Mouse (Mus musculus) forebrain, embryonic 12.5 days (tissue): ENCODE results near the gene Rpl18. TPM values are rescaled to one million over a fixed set of nuclear protein-coding genes. Genes with fewer than 3 reads are reported as not detected.

ENCODE experiments used
- ATAC-seq: fragments of 200-750 bp; cut with Nextera tagmentation; 2 replicates; pipeline ENCODE4 v1.8.0; 2017; ENCODE audit warnings: moderate TSS enrichment; ENCODE audit not compliant: low FRiP score
- H3K27ac ChIP-seq: fragments of 300-500 bp; sonication (generic); 2 replicates; pipeline ENCODE4 v1.5.1; 2016; ENCODE audit warnings: mild to moderate bottlenecking
- H3K27me3 ChIP-seq: fragments of 300-500 bp; sonication (generic); 2 replicates; pipeline ENCODE4 v1.6.1; 2016; ENCODE audit warnings: mild to moderate bottlenecking
- H3K36me3 ChIP-seq: fragments of 300-500 bp; sonication (generic); replicated peaks from 2 replicates; pipeline ENCODE4 v1.6.1; 2016; ENCODE audit warnings: mild to moderate bottlenecking
- H3K4me1 ChIP-seq: fragments of 300-500 bp; sonication (generic); 2 replicates; pipeline ENCODE4 v1.6.1; 2016
- H3K4me2 ChIP-seq: fragments of 300-500 bp; sonication (generic); 2 replicates; pipeline ENCODE4 v1.6.1; 2016; ENCODE audit warnings: mild to moderate bottlenecking, moderate library complexity
- H3K4me3 ChIP-seq: fragments of 300-500 bp; sonication (generic); replicated peaks from 2 replicates; pipeline ENCODE4 v1.5.1; 2016; ENCODE audit warnings: mild to moderate bottlenecking
- H3K9ac ChIP-seq: fragments of 300-500 bp; sonication (generic); 2 replicates; pipeline ENCODE4 v1.6.1; 2016; ENCODE audit warnings: mild to moderate bottlenecking
- H3K9me3 ChIP-seq: fragments of 300-500 bp; sonication (generic); 2 replicates; pipeline ENCODE4 v1.6.1; 2016
- WGBS: fragments of 180-500 bp; shearing (Covaris S2); methylation state at CpG from one replicate; pipeline ENCODE4 v1.1.7; 2016; 5-methylcytosine and 5-hydroxymethylcytosine counted together
- polyA plus RNA-seq: library from polyadenylated mRNA; unstranded; fragments of >200 nt; fragmentation: Nextera tagmentation; extraction: Ambion mirVana; gene quantifications from 2 replicates; pipeline ENCODE4 v1.2.1, GENCODE M21; 2016

Rpl18 gene
- polyA plus RNA-seq, 1 experiment from 2014 or later, result 745 TPM

DNA sequence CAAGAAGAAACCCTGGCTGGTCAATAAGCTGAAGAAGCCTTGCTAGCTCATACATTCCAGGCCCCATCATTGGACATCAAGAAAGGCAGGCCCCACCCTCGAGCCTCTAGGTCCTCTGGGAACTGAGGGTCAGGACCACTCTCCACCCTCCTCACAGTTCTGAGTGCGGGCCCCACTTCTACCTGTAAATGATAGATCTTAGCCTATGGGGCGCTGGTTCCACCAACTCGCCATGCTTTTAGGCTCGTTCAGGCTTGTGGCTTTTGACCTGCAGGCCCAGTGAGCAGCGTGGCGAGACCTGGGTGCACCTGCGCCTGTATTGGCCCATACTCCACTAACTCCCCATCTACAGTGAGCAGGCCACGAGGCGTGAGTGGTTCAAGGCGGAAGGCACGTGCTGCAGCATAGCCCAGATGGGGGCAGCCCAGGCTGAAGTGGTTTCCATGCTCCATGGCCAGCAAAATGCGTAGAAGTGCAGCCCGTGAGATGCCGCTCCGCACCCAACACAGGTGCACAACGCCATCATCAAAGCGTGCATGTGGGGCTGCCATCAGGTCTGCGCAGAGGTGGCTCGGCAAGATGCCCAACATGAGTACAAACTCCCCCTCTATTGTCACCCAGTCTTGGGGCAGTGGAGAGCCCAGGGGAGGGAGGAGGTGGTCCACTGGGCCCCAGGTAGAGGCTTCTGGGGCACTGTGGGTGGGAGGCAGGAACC lies 4.6 kb upstream of the Rpl18 start:
- 94% methylated on average over 20 of the region's 20 CpGs for WGBS
- Histone ChIP-seq H3K27me3 (no peaks in the 10 kb centered on the region), H3K4me3 (no peak overlapping the region), H3K27ac (peak overlapping the region; percentile 70; the same call in 1 of the 2 replicates), H3K9ac (no peak overlapping the region), H3K4me2 (no peak overlapping the region), H3K4me1 (peaks cover 57% of the 10 kb centered on the region), H3K9me3 (no peaks in the 10 kb centered on the region), H3K36me3 (peaks cover 42% of the 10 kb centered on the region)
- no peak for ATAC-seq

DNA sequence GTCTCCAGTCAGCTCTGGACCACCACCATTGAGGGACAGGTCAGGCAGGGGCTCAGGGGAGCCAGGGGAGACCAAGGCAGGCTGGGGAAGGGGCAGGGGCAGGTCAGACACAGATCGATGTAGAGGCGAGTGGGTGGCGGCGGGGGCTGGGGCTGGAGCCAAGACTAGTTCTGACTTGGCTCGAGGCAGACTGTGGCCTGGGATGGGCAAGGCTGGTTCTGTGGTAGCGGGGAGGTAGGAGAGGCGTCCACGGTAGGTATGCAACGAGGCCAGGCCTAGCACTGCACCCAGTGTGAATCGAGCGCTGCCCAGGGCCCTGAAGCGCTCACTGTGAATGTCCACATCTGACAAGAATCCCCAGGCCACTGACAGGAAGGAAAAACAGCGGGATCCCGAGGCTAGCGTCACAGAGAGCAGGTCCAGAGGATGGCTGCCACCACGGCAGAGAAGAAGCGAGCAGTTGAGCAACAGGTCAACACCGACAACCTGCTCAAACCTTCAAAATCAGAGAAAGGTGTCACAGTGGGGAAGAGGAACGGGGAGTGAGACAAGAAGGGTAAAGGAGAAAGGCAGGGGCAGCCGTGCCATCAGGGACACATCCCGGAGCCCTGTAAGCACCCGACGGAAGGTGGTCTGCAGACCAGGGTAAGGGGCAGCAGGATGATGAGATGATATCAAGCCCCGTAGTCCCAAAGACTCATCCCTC lies 3.8 kb upstream of the Rpl18 start:
- H3K9ac ChIP-seq, result no peak overlapping the region
- no peak overlapping the region for H3K4me3 ChIP-seq
- H3K36me3 ChIP-seq, result peaks cover 42% of the 10 kb centered on the region
- 90% methylated on average over 24 of the region's 24 CpGs for WGBS
- no peaks in the 10 kb centered on the region for H3K9me3 ChIP-seq
- H3K27me3 ChIP-seq, result no peaks in the 10 kb centered on the region
- no peak for ATAC-seq
- no peak overlapping the region for H3K4me2 ChIP-seq
- H3K27ac ChIP-seq, result no peak overlapping the region
- peaks cover 57% of the 10 kb centered on the region for H3K4me1 ChIP-seq

DNA sequence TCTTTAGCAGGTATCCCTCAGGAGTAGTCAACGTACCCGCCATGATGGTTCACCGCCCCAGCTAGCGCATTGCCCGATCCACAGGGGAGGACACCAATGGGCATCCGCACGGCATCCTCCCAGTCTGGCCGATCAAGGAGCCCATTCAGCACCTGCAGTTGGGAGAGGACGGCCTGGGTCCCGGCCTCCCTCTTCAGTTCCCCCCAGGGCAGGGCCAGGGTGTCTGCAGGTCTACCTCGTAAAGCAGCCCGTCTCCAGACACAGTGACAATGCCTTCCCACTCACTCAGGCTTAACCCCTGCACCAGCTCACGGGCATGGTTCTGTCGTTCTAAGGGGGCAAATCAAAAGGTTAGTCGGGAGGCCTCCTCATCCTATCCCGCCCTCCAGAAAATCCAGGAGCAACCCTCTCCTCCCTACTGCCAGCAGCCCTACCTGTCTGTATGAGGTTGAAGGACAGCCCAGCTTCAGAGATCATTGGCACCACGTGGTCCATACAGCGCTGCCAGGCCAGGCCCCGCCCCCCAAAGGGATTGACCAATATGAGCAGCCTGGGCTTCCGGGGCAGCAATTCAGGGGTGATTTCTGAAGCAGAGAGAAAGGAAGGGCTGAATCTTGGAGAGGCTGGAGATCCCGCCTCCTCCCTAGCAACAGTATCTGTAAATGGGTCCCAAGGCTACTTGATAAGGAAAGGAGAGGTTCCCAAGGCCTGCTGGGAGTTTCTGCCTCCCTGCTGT lies 3.1 kb upstream of the Rpl18 start:
- H3K27ac ChIP-seq, result no peak overlapping the region
- no peaks in the 10 kb centered on the region for H3K27me3 ChIP-seq
- WGBS, result 88% methylated on average over 21 of the region's 21 CpGs
- ATAC-seq, result no peak
- no peak overlapping the region for H3K4me2 ChIP-seq
- H3K36me3 ChIP-seq, result peaks cover 42% of the 10 kb centered on the region
- no peaks in the 10 kb centered on the region for H3K9me3 ChIP-seq
- peaks cover 57% of the 10 kb centered on the region for H3K4me1 ChIP-seq
- no peak overlapping the region for H3K4me3 ChIP-seq
- no peak overlapping the region for H3K9ac ChIP-seq

DNA sequence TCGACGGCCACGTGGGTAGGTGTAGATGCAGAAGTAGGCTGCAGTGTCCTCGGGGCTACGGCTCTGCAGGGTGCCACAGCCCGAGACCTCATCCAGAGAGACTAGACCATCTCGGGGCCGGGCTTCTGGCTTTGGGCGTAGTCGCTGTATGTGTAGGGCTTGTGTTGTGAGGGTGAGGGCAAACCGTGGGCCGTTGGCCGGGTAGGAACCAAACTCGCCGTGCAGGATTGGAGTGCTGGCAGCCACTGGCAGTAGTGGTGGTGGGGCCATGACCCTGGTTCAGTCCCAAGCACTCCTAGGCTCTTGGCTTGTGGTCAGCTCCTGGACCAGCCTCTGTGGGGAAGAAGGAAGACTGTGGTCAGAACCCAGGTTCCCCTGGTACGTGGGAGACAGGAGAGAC lies 1.9 kb upstream of the Rpl18 start:
- ATAC-seq, result no peak
- Histone ChIP-seq H3K4me3 (no peak overlapping the region), H3K9me3 (no peaks in the 10 kb centered on the region), H3K4me2 (no peak overlapping the region), H3K27ac (no peak overlapping the region), H3K9ac (no peak overlapping the region), H3K27me3 (no peaks in the 10 kb centered on the region), H3K4me1 (peaks cover 47% of the 10 kb centered on the region), H3K36me3 (peaks cover 42% of the 10 kb centered on the region)
- WGBS, result 94% methylated on average over 16 of the region's 16 CpGs

DNA sequence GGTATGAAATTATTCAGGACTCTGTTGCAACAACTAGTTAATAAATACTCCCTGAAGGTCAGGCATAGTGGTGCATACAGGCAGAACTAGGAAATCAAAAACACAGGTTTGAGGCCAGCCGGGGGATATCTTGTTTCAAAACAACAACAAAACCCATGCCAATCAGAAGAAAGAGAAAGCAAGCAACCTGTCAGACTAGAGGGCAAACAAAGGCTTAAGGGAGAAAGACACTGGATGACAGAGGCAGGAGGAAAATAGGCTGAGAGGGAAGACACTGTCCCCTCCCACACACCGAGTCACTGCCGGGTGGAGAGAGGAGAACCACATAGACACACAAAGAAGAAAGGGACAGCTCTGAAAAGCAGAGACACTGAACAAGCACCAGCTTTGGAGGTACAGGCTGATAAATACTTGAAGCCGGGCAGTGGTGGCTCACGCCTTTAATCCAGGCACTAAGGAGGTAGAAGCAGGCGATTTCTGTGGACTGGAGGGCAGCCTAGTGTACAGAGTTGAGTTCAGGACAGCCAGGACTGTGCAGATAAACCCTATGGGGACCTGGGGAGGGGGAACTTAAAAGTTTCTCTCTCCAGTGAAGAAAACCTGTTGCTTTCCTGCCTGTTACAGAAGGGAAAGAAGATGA lies 1.3 kb upstream of the Rpl18 start:
- Histone ChIP-seq H3K9me3 (no peaks in the 10 kb centered on the region), H3K27me3 (no peaks in the 10 kb centered on the region), H3K4me2 (peak overlapping the region; percentile 93), H3K4me1 (peaks cover 45% of the 10 kb centered on the region), H3K9ac (peak overlapping the region; percentile 76), H3K27ac (no peak overlapping the region), H3K36me3 (peaks cover 42% of the 10 kb centered on the region), H3K4me3 (peak overlapping the region; percentile 66)
- ATAC-seq, result no peak
- 84% methylated on average over 6 of the region's 6 CpGs for WGBS

DNA sequence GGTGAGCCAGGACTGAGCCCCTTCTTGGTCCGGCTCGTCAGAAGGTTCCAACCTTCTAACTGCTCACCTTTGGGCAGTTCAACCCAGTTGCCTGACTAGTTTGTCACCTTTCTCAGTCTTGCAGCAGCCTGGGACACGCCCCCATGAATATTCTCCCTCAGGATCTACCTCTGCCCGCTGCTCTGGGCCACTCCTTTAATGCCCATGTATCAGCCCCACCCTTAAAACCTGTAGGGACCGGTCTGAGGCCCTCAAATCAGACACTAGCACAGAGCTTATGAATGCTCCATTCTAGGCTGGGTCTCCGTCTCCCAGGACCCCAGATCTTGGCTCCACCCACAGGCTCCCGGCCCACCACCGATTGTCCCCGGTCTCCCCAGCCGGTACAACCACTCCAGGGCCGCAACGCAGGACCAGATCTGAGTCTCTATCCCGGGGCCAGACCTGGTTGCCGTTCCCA lies 597 bp upstream of the Rpl18 start:
- no peaks in the 10 kb centered on the region for H3K27me3 ChIP-seq
- peaks cover 46% of the 10 kb centered on the region for H3K36me3 ChIP-seq
- peak overlapping the region; percentile 76 for H3K9ac ChIP-seq
- 11% methylated on average over 14 of the region's 14 CpGs for WGBS
- H3K4me3 ChIP-seq, result peak overlapping the region; percentile 66
- H3K4me1 ChIP-seq, result peaks cover 45% of the 10 kb centered on the region
- H3K4me2 ChIP-seq, result peak overlapping the region; percentile 93
- ATAC-seq, result peak; percentile 42; the same call in 1 of the 2 replicates
- H3K27ac ChIP-seq, result peak overlapping the region; percentile 66
- H3K9me3 ChIP-seq, result no peaks in the 10 kb centered on the region

DNA sequence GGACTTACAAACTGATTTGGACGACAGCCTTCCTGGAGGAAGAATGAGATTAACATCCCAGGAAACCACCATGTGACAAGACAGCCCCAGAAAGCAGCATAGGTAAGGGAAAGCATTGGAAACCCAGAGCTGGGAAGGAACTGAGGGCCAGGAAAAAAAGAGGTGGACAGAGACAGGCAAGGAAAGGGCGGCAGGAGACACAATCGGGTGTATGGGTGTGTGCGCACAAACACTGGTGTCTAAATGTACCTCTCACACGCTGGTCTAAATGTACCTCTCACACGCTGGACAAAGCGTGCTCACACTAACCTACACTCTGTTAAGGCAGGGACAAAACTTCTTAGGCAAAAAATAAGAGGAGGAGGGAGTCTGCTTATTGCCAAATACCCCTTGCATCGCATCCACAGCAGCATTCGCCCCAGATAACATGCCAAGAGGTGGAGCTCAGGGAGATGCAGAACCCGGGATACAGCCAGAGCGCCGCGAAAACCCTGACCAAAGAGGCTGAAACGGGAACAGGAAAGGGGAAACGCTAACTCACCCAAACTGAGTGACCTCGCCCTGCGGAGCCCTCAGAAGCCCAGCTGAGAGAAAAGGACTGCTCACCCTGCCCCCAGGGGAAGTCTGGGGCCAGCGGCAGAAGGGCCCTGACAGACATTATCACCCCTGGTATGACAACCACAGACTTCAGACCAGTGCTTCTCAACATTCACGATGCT lies 643 bp downstream of the Rpl18 start:
- no peaks in the 10 kb centered on the region for H3K9me3 ChIP-seq
- H3K4me1 ChIP-seq, result peaks cover 45% of the 10 kb centered on the region
- H3K4me2 ChIP-seq, result peak overlapping the region; percentile 93
- ATAC-seq, result no peak
- H3K9ac ChIP-seq, result peak overlapping the region; percentile 29; the same call in 1 of the 2 replicates
- H3K27ac ChIP-seq, result peak overlapping the region; percentile 67
- WGBS, result 86% methylated on average over 19 of the region's 19 CpGs
- peaks cover 46% of the 10 kb centered on the region for H3K36me3 ChIP-seq
- H3K27me3 ChIP-seq, result no peaks in the 10 kb centered on the region
- H3K4me3 ChIP-seq, result peak overlapping the region; percentile 66

DNA sequence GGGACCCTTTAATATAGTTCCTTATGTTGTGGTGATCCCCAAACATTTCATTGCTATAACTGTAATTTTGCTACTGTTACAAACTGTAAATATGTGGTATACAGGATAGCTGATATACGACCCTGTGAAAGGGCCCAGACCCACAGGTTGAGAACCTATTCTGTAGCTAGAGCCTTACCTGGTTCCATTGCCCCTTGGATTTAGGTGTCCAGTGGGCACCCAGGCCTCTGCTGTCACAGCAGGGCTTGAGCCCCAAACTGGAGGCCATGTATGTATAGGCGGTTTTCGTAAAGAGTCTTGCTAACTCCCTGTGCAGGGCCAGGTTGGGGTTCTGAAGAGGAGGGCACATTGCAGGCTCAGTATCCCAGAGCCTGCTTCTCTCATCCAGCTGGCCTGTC lies 1.2 kb downstream of the Rpl18 start:
- WGBS, result 95% methylated on average over 3 of the region's 3 CpGs
- Histone ChIP-seq H3K36me3 (peaks cover 46% of the 10 kb centered on the region), H3K4me1 (peaks cover 45% of the 10 kb centered on the region), H3K27ac (no peak overlapping the region), H3K4me2 (peak overlapping the region; percentile 93), H3K27me3 (no peaks in the 10 kb centered on the region), H3K4me3 (peak overlapping the region; percentile 92), H3K9ac (0 out of 2 replicates have a peak overlapping the region, but pooled peaks have one; percentile 83), H3K9me3 (no peaks in the 10 kb centered on the region)
- ATAC-seq, result no peak

DNA sequence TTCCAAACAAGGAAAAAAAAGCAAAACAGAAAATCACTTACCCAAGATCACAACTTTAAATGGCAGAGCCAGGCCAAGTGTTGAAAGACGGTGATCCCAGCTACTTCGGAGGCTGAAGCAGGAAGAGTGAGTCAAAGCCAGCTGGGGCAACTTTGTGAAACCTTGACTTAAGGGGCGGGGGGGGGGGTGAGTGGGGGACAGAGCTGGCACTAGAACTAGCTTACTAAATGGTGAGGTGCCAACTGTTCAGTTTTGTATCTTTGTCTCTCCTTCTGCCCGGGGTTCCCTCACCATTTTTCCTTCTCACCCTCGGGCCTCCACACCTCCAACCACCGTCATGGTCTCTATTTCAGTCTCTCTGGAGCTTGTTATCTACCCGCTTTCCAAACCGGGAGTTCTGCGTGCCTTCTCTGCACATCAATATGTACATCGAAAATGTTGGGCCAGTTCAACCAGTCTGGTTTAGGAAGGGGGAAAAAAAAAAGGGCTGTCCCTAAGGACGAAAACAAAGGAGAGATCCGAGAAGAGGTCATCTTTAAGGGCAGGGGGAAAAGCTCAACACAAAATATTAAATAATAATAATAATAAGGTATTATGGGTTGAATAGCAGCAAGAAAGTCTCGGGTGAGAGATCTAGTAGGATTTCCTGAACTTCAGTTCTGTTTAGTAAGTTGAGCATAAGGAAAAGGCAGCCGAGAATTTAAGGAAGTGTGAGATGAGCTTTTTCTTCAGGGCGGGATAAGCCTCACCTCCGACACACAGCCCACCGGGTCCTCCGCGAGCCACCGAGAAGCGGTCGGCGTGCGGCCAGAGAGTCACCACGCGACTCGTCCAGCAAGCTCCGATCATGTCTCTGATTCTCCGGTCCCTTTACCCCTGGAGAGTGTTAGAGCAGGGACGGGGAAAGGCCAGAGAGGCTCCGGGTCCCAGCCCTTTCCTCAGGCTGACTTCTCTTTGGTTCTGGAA lies 2.0 kb downstream of the Rpl18 start:
- H3K27me3 ChIP-seq, result no peaks in the 10 kb centered on the region
- peak overlapping the region; percentile 92 for H3K4me3 ChIP-seq
- H3K9me3 ChIP-seq, result no peaks in the 10 kb centered on the region
- peaks cover 45% of the 10 kb centered on the region for H3K4me1 ChIP-seq
- WGBS, result 10% methylated on average over 31 of the region's 31 CpGs
- H3K9ac ChIP-seq, result peak overlapping the region; percentile 83
- ATAC-seq, result peak; percentile 18; the same call in 1 of the 2 replicates
- peak overlapping the region; percentile 90 for H3K27ac ChIP-seq
- peaks cover 46% of the 10 kb centered on the region for H3K36me3 ChIP-seq
- peak overlapping the region; percentile 93 for H3K4me2 ChIP-seq

DNA sequence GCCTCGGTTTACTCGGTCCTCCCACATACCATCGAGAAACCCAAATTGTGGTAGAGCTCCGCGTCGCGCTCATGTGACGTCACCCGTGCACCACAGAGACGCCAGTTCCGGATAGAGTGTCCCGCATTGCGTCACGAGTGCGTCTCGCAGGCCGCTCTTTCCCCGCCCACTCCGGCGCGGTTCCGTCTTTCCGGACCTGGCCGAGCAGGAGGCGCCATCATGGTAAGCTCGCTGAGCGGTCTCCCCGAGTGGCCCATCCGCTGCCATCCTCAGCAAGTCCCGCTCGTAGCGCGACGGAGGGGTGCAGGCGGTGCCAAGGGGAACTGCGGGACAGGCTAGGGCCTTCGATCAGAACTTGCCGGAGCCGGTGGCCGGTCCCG lies 2.7 kb downstream of the Rpl18 start, which contains the start of gene Sphk2:
Gene Sphk2, minus strand, starts transcription at position 85 of the 380 bp plus-strand sequence.
- Histone ChIP-seq H3K9me3 (no peaks in the 10 kb centered on the region), H3K9ac (peak within 1 kb of the TSS; percentile 97), H3K4me3 (peak within 1 kb of the TSS; percentile 92), H3K27me3 (no peaks in the 10 kb centered on the region), H3K27ac (peak within 1 kb of the TSS; percentile 90), H3K4me2 (peak within 1 kb of the TSS; percentile 93), H3K4me1 (peaks cover 45% of the 10 kb centered on the region), H3K36me3 (peaks cover 46% of the 10 kb centered on the region)
- under 1% methylated on average over 41 of the region's 41 CpGs for WGBS
- ATAC-seq, result peak; percentile 79
